Mouse (Mus musculus) spleen, postnatal 10 days (tissue): ENCODE data around the gene Rora.

Source experiments
- DNase-seq, 2 experiments: peaks; one replicate each; pipeline ENCODE4 v3.0.0; 2021 to 2022; ENCODE audit warnings: low spot score in 2 of 2

Rora gene

DNA sequence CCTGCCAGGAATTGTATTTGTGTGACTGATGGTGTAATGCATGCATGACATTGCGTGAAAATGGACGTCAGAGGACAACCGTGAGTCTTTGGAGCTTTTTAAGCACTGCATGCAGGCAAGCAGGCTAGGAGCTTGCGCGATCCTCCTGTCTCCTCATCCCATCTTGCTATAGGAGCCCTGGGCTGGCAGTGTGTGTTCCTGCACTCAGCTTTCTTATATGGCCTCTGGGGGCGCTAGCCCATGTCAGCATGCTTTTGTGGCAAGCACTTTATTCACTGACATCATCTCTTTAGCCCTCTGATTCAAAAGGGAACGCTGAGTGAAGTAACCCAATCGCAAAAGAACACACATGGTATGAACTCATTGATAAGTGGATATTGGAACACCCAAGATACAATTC lies 105.7 kb downstream of the Rora start:
- DNase-seq, result no peak

- DNase-seq, result no peak
Observed at GRCm38 (mm10) chr9:68760329-68760728, 106.7 kb downstream of the Rora start.

DNA sequence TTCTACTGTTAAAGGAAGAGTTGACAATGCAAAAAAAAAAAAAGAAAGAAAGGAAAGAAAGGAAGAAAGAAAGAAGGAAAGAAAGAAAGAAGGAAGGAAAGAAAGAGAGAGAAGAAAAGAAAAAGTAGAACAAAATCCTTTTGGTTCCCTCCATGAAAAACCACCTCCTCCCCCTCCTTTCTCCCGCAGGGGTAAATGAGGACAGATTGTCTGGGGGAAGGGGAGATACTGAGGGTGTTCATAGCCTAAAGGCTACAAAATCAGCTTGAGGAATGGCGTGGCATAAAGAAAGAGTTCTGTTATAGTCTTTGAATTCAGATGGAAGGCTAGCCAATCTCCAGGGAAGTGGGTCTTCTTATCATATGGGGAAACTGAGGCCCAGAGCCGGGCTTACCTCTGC lies 107.3 kb downstream of the Rora start:
- no peak for DNase-seq

GRCm38 (mm10) chr9:68761672-68762071 lies 108.1 kb downstream of the Rora start:
- no peak for DNase-seq

DNA sequence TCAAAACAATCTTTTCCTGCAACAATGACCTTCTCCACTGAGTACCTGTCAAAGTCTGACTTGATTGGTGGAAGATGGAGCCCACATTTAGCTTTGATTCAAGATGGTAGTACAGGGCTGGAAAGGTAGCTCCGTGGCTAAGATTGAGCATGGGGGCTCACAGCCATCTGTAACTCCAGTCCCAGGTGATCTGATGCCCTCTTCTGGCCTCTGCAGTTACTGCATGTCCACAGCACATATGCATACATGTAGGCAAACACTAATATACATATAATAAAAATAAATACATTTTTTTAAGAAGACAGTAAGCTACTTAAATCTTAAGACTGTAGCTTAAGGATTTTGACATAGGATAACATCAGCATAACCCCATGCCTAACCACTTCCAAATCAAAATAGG lies 112.0 kb downstream of the Rora start:
- no peak for DNase-seq

GRCm38 (mm10) chr9:68769638-68770037 lies 116.1 kb downstream of the Rora start:
- DNase-seq, result no peak

DNA sequence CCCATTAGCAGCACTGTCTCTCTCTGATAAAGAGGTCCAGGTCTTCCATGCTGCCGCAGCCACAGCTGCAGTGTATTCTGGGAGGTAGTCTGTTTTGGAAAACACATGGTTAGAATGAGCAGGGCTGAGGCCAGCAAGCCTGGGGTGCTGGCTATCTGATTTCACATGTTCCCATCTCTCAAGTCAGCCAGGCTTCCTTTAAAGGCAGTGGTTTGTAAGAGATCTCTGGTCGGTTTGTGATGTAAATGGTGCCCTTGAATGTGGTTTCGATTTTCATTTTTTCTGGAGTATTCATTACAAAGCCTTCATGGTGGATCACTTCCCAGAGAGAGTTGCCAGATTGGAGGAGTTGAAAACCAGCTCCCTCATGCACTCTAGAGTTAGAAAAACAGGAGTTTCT lies 117.8 kb downstream of the Rora start:
- no peak for DNase-seq

DNA sequence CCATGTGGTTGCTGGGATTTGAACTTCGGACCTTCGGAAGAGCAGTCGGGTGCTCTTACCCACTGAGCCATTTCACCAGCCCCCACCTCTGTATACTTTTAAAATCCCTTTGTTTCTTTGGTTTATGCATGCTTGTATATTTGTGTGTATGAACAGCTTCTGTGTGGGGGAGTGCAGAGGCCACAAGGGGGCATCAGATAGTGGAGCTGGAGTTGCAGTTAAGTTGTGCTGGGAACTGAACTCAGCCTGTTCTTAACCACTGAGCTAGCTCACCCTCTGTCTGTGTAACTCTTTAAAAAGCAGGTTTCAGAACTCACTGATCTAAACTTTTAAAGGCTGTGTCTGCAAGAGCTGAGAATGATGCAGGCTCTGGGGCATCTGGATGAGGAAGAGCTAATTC lies 120.2 kb downstream of the Rora start:
- DNase-seq, result no peak

GRCm38 (mm10) chr9:68782011-68782410 lies 128.4 kb downstream of the Rora start:
- DNase-seq, result no peak

- DNase-seq, result no peak
Observed at GRCm38 (mm10) chr9:68782604-68783003, 129.0 kb downstream of the Rora start.

DNA sequence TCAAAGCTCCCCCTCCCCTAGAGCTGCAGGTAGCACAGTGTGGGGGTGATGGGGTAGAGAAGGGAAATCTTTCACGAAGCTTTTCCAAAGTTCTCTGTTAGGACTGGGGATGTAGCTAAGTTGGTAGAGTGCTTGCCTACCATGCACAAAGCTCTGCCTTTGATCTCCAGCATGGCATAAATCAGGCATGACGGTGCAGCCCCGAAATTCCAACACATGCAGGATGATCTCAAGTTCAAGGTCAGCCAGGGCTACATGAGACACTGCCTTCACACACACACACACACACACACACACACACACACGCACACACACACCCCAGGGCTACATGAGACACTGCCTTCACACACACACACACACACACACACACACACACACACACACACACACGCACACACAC lies 129.7 kb downstream of the Rora start:
- no peak for DNase-seq

DNA sequence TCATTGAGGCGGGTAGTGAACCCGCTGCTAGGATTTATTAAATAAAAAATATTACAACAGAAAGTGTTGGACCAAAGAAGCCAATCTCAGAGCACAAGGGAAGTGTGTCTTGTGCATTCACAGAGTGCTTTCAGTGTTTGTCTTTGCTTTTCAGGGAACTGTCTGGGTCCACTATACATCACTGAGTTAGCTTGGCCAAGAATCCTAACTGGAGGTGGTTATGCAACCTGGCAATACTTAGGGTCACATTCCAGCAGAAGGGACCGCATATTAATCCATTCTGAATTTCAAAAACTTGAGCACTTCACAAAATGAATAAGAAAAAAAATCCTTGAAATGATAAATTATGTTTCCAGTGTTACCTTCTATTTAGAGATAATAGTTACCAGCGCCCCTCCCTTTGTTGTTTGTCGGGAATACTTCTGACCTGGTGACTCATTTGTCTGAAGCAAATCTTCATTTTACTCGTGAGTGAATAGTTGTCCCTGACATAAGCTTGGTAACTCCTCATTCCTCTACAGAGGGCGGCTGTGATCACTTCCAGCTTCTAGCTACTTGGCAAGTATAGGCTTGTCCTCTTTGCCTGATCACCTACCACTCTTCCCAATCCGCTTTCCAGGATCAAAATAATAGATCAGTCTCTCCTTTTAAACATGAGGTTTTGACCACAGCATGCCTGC lies 133.2 kb downstream of the Rora start:
- no peak for DNase-seq

DNA sequence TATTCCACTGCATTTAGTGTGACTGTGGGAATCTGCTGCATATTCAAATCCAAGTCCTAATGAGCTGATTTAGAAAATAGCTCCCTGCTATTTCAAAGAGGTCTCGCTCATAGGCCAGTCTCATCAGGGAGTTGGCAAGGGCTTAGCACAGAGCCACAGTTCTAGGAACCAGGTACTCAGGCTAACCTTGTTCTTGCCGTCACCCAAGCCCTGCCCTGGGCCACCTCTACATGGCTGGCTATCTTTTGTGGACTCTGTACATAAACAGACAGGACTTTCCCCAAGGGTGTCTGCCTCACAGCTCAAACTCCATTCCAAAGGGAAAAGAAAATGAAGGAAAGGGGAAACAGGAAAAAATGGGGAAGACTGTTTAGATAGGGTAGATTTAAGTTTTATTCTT lies 134.1 kb downstream of the Rora start:
- DNase-seq, result no peak

DNA sequence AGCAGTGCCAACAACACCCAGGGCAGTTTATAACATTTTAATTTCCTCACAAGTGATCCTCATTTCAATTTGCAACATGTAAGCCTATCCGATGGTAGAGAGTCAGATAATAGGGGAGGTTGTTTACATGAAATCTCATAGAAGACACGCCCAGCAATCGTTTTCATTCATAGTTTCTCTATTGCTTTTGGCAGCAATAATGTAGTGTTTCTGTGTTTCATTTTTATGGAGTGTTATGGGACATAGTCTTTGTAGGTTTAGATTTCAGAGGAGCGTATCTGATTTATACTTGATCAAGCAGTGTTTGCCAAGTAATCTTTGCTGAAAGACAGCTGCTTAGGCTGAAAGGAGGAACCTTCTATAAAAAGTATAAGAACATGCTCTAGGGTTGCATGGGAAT lies 137.3 kb downstream of the Rora start:
- no peak for DNase-seq

GRCm38 (mm10) chr9:68791982-68792540 lies 138.5 kb downstream of the Rora start:
- no peak for DNase-seq

DNA sequence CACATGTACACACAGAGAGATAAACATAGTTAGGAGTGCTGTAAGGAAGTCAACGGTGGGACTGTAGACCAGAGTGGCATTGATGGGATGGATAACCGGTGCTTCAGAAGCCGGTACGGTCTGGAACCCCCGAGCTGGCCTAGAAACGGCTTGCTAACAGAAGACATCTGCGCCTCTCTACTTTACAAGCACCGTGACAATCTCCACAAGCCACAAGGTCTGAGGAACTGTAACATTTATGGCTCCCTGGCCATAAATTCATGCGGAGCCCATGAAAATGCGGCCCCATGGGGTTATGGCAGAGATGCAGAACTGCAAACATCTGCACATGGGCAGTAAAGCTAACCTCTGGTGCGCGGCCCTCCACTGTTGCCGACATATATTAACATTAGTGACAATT lies 141.7 kb downstream of the Rora start:
- no peak for DNase-seq

DNA sequence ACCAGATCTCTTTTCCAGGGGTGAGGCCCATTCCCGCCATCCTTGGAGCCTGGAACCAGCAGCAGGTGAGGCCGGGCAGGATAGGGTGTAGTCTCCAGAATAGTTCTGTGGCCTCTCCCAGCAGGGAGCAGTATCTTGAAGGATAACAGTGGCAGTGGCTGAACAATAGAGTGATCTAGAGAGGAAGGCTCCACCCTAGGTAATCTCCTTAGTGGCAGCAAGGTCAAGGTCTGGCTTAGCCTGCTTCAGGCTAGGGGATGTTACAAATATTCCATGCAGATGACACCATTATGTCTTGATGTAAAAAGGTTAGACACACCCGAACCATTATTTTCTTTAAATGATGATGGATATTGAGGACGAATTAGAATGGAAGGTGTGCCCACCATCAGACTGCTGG lies 144.6 kb downstream of the Rora start:
- DNase-seq, result no peak

GRCm38 (mm10) chr9:68799065-68799464 lies 145.5 kb downstream of the Rora start:
- DNase-seq, result no peak

GRCm38 (mm10) chr9:68804229-68804628 lies 150.6 kb downstream of the Rora start:
- DNase-seq, result no peak

- no peak for DNase-seq
Observed at GRCm38 (mm10) chr9:68805776-68806175, 152.2 kb downstream of the Rora start.

DNA sequence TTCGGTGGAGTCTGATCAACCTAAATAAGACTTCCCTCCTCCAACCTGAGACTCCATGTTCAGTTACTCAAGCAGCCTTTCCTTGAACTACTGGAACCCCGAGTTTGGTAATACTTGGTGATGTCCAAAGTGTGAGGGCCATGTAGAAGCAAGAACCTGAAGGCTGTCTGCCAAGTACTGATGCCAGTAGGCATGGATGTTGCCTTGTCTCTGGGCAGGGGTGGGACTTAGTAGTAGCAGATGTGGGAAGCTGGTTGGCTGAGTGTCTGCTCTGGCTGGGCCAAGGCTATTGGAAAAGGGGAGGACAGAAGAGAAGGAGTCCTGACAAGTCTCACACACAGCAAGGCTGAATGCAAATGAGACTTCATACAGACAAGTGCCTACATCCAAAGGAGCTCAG lies 154.1 kb downstream of the Rora start:
- DNase-seq, result no peak

GRCm38 (mm10) chr9:68809536-68809935 lies 155.9 kb downstream of the Rora start:
- DNase-seq, result no peak

DNA sequence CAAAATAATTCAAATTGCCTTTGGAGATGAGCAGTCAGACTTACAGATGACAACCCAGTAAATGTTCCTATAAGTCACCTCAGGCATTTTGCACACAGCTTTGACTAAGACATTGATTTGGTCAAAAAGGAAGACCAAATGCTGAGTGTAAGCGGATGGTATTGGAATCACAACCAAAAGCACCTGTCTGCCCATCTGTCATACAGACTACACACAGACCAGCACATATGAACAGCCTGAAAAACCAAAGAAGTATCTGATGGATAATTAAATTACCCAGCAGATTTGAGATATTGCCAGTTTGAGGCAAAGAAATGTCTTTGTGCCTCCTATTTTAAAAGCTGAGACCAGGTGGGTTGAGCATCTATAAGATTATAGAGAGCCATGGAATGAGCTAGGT lies 161.1 kb downstream of the Rora start:
- DNase-seq, result no peak

- no peak for DNase-seq
Observed at GRCm38 (mm10) chr9:68815877-68816276, 162.3 kb downstream of the Rora start.
